In the genomic region with DNA sequence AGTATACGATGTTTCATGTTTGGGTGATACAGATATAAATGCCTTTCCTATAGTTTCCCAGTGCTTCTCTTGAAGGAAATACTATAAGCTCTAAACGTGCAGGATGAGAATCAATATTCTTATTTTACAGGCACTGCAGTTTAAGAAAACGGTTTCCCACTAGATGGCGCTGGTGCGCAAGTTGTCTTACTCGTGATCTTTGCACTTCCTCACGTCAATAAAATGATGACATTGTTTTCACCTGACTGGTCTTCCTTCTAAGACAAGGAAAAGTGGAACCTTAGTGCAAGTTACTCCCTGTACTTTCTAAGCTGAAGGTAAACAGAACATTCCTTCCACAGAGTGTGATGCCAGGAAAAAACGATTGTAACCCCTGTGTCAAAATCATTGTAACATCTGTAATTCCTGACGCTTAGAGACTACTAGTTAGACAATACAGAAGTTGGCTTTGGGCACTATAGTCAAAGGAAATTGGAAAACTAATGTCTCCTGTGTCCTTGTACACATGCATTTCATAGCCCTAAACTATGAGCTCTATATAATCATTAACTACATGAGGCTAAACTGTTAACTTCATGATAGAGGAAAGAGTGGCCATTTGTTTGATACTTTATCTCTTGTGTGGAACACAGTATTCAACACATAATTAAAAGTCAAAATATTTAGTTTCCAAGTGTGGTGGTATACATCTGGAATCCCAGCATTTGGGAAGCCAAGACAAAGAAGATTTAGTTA, we compare ENCODE assay signal across 9 mouse cellular contexts. TPM values are rescaled to one million over a fixed set of nuclear protein-coding genes. Genes with fewer than 3 reads are reported as not detected.
A peak's percentile ranks its signal among the peaks of the same experiment; 100 is the strongest.
DNase-seq lines count a peak whose midpoint lies in the region; ATAC-seq and TF ChIP-seq lines count a peak whose summit lies in the region.
"Had no signal": no experiment of that assay in that cellular context is flagged by ENCODE, and none has a peak within 500 bp of the region (broad histone marks: within the 10 kb centered on the region; RNA-seq: fewer than 3 reads in every experiment).

No protein-coding gene starts in this region.

- ATAC-seq in CD4-positive, CD25-positive, alpha-beta regulatory T cell, adult 4 months: peak; percentile 44
- no peak for ATAC-seq in erythroblast, adult 5-6 weeks (replicated peaks; ENCODE audit: low FRiP score, poor library complexity, severe bottlenecking)

- no peak for TF ChIP-seq CTCF in small intestine, adult 2 months (IDR thresholded peaks at IDR 0.05; ENCODE audit: extremely low read depth, insufficient read length, insufficient replicate concordance, low read depth, low read length)

- peak overlapping the region; percentile 65 for H3K27ac ChIP-seq in small intestine, adult 2 months (ENCODE audit: insufficient read depth, low read depth, low read length)
- H3K27ac ChIP-seq: lung, embryonic 15.5 days had no signal

- peaks cover 19% of the 10 kb centered on the region for H3K4me1 ChIP-seq in small intestine, adult 2 months (ENCODE audit: control insufficient read depth, insufficient read depth, insufficient read length, low read length)

- TF ChIP-seq POLR2A in small intestine, adult 2 months (IDR thresholded peaks at IDR 0.05; ENCODE audit: low read depth, low read length): no peak

- DNase-seq in MEL-GATA-1-ER (ENCODE audit: extremely low read depth, low read depth): peak; percentile 74
- peak; percentile 83 for DNase-seq in cerebellum, adult 8-10 months
- DNase-seq in gastrocnemius, postnatal 10 days: peak; percentile 89
- peak; percentile 62 to 89 for DNase-seq in layer of hippocampus, adult 18-20 months (ENCODE audit: low spot score in 2 of 2)
- peak; percentile 85 for DNase-seq in lung, postnatal 10 days

- H3K36me3 ChIP-seq in small intestine, adult 2 months (ENCODE audit: control insufficient read depth, insufficient read depth, low read length): no peaks in the 10 kb centered on the region

- 6% methylated on average over 9 of the region's 9 CpGs for WGBS in small intestine, adult 2 months

- no peaks in the 10 kb centered on the region for H3K27me3 ChIP-seq in small intestine, adult 2 months (ENCODE audit: control insufficient read depth, insufficient read depth, low read length)
- H3K27me3 ChIP-seq: lung, embryonic 15.5 days had no signal

- H3K4me3 ChIP-seq in small intestine, adult 2 months (ENCODE audit: low read depth, low read length): no peak overlapping the region
- H3K4me3 ChIP-seq: lung, embryonic 15.5 days had no signal

RNA-seq across cellular contexts. Expression of gene Rbm45, which starts 2.4 kb away (rescaled TPM):
- polyA plus RNA-seq in CD4-positive, CD25-positive, alpha-beta regulatory T cell, adult 4 months (2017; shearing (Covaris generic)): 10 to 100 TPM in 1 of 2 experiments, 1 to 10 TPM in 1; 4.7 to 15.8 TPM
- 10 to 100 TPM; 17.1 to 19.8 TPM for total RNA-seq in gastrocnemius, postnatal 10 days (2021)
- 10 to 100 TPM; 42.5 to 45.6 TPM for total RNA-seq in layer of hippocampus, adult 18-20 months (2021)
- polyA plus RNA-seq in small intestine, adult 2 months (2012; rRNA removed): 4.6 and 11.4 TPM in 2 replicates
- total RNA-seq in erythroblast, adult 5-6 weeks (2015; ENCODE audit: low replicate concordance): 1.3 and 4.4 TPM in 2 replicates
- total RNA-seq in erythroblast, adult 5-6 weeks (2017; ENCODE audit: low replicate concordance): 12.0 and 17.1 TPM in 2 replicates

RNA-seq across cellular contexts. Expression of gene Cyct, which starts 7.1 kb away (rescaled TPM):
- polyA plus RNA-seq in CD4-positive, CD25-positive, alpha-beta regulatory T cell, adult 4 months (2017; shearing (Covaris generic)): not detected
- total RNA-seq in gastrocnemius, postnatal 10 days (2021): not detected
- not detected for total RNA-seq in layer of hippocampus, adult 18-20 months (2021)
- 0.28 TPM in 1 of 2 replicates, not detected in the other for polyA plus RNA-seq in small intestine, adult 2 months (2012; rRNA removed)
- not detected in 2 replicates for total RNA-seq in erythroblast, adult 5-6 weeks (2015; ENCODE audit: low replicate concordance)
- not detected in 2 replicates for total RNA-seq in erythroblast, adult 5-6 weeks (2017; ENCODE audit: low replicate concordance)
- polyA plus RNA-seq: lung, embryonic 15.5 days had no signal

RNA-seq across cellular contexts. Expression of gene Pde11a, which starts 28.8 kb away (rescaled TPM):
- polyA plus RNA-seq in CD4-positive, CD25-positive, alpha-beta regulatory T cell, adult 4 months (2017; shearing (Covaris generic)): 1 to 10 TPM; 5.8 to 6.1 TPM
- total RNA-seq in gastrocnemius, postnatal 10 days (2021): under 1 TPM; 0.18 to 0.19 TPM
- total RNA-seq in layer of hippocampus, adult 18-20 months (2021): 10 to 100 TPM; 18.5 to 21.6 TPM
- 0.13 and 0.30 TPM in 2 replicates for polyA plus RNA-seq in small intestine, adult 2 months (2012; rRNA removed)
- total RNA-seq in erythroblast, adult 5-6 weeks (2015; ENCODE audit: low replicate concordance): not detected in 2 replicates
- total RNA-seq in erythroblast, adult 5-6 weeks (2017; ENCODE audit: low replicate concordance): not detected in 2 replicates

RNA-seq across cellular contexts. Expression of gene Osbpl6, which starts 39.0 kb away (rescaled TPM):
- under 1 TPM; 0.24 to 0.27 TPM for polyA plus RNA-seq in CD4-positive, CD25-positive, alpha-beta regulatory T cell, adult 4 months (2017; shearing (Covaris generic))
- 10 to 100 TPM; 11.4 to 14.5 TPM for total RNA-seq in gastrocnemius, postnatal 10 days (2021)
- total RNA-seq in layer of hippocampus, adult 18-20 months (2021): 10 to 100 TPM; 62.4 to 67.2 TPM
- 72.6 and 74.7 TPM in 2 replicates for polyA plus RNA-seq in small intestine, adult 2 months (2012; rRNA removed)
- not detected in 2 replicates for total RNA-seq in erythroblast, adult 5-6 weeks (2015; ENCODE audit: low replicate concordance)
- 0.14 TPM in 1 of 2 replicates, not detected in the other for total RNA-seq in erythroblast, adult 5-6 weeks (2017; ENCODE audit: low replicate concordance)

Comparison
In these comparisons a context has a peak if more than half of its experiments do, and no peak if none do; other contexts are left out.
1. RNA of gene Pde11a, which starts 28.8 kb away (total RNA-seq): 18.5 to 21.6 TPM in layer of hippocampus, adult 18-20 months; 0.18 to 0.19 TPM in gastrocnemius, postnatal 10 days and not detected in erythroblast, adult 5-6 weeks; every median in the first group is over 10 times any median in the second.
2. Peak in every context shown above with its lines, with median percentiles within 50 percentile points of each other: DNase-seq.